Mouse (Mus musculus) hindbrain, embryonic 14.5 days (tissue): Measurements from ENCODE around the gene Mybpc1. TPM values are rescaled to one million over a fixed set of nuclear protein-coding genes. Genes with fewer than 3 reads are reported as not detected.

Source experiments
- ATAC-seq: fragments of 200-750 bp; cut with Nextera tagmentation; 2 replicates; pipeline ENCODE4 v1.8.0; 2017; ENCODE audit warnings: moderate number of reproducible peaks, mild to moderate bottlenecking, moderate TSS enrichment, moderate library complexity; ENCODE audit not compliant: low FRiP score
- DNase-seq: peaks from one replicate; pipeline ENCODE4 v3.0.0-alpha.2; 2015; ENCODE audit warnings: low spot score
- H3K27ac ChIP-seq: fragments of 300-500 bp; sonication (generic); 2 replicates; pipeline ENCODE4 v1.5.1; 2014; ENCODE audit warnings: mild to moderate bottlenecking, moderate library complexity
- H3K27me3 ChIP-seq: fragments of 300-500 bp; sonication (generic); 2 replicates; pipeline ENCODE4 v1.6.1; 2014; ENCODE audit warnings: mild to moderate bottlenecking, low read length, mixed read lengths; ENCODE audit not compliant: control insufficient read depth, insufficient read depth
- H3K36me3 ChIP-seq: fragments of 300-500 bp; sonication (generic); replicated peaks from 2 replicates; pipeline ENCODE4 v1.6.1; 2014; ENCODE audit not compliant: control insufficient read depth, insufficient read depth
- H3K4me1 ChIP-seq: fragments of 300-500 bp; sonication (generic); replicated peaks from 2 replicates; pipeline ENCODE4 v1.6.1; 2014; ENCODE audit warnings: antibody characterized with exemption, low read length, mixed read lengths; ENCODE audit not compliant: control insufficient read depth, insufficient read depth
- H3K4me2 ChIP-seq: fragments of 300-500 bp; sonication (generic); replicated peaks from 2 replicates; pipeline ENCODE4 v1.6.1; 2014; ENCODE audit warnings: mild to moderate bottlenecking, moderate library complexity
- H3K4me3 ChIP-seq: fragments of 300-500 bp; sonication (generic); replicated peaks from 2 replicates; pipeline ENCODE4 v1.5.1; 2014; ENCODE audit warnings: mild to moderate bottlenecking, low read length
- H3K9ac ChIP-seq: fragments of 300-500 bp; sonication (generic); 2 replicates; pipeline ENCODE4 v1.6.1; 2014
- H3K9me3 ChIP-seq: fragments of 300-500 bp; sonication (generic); 2 replicates; pipeline ENCODE4 v1.6.1; 2016; ENCODE audit warnings: low read length; ENCODE audit not compliant: control insufficient read depth
- WGBS: fragments of 180-500 bp; shearing (Covaris S2); extraction: QIAGEN DNeasy Blood & Tissue Kit; methylation state at CpG from one replicate; pipeline ENCODE4 v1.1.7; 2014; 5-methylcytosine and 5-hydroxymethylcytosine counted together
- polyA plus RNA-seq: library from polyadenylated mRNA; unstranded; fragments of >200 nt; fragmentation: Nextera tagmentation; extraction: Ambion mirVana; gene quantifications from 2 replicates; pipeline ENCODE4 v1.2.1, GENCODE M21; 2014

The Mybpc1 gene
- polyA plus RNA-seq, 1 experiment from 2014 or later, result 3.1 TPM

- Histone ChIP-seq H3K9me3 (no peaks in the 10 kb centered on the region), H3K9ac (no peak overlapping the region), H3K4me2 (no peak overlapping the region), H3K36me3 (no peaks in the 10 kb centered on the region), H3K27me3 (no peaks in the 10 kb centered on the region), H3K27ac (no peak overlapping the region), H3K4me1 (no peaks in the 10 kb centered on the region), H3K4me3 (no peak overlapping the region)
- 85% methylated on average over 4 of the region's 4 CpGs for WGBS
- ATAC-seq (no peak), DNase-seq (no peak)
Measured at GRCm38 (mm10) chr10:88578651-88579050, 26.3 kb downstream of the Mybpc1 start.

- Histone ChIP-seq H3K4me2 (no peak overlapping the region), H3K9ac (no peak overlapping the region), H3K4me1 (no peaks in the 10 kb centered on the region), H3K36me3 (no peaks in the 10 kb centered on the region), H3K27ac (no peak overlapping the region), H3K4me3 (no peak overlapping the region), H3K9me3 (no peaks in the 10 kb centered on the region), H3K27me3 (no peaks in the 10 kb centered on the region)
- 59% methylated on average over 8 of the region's 8 CpGs for WGBS
- ATAC-seq (peak; percentile 27; the same call in 1 of the 2 replicates), DNase-seq (no peak)
Measured at GRCm38 (mm10) chr10:88574115-88574635, 30.8 kb downstream of the Mybpc1 start.

GRCm38 (mm10) chr10:88572123-88572522 lies 32.8 kb downstream of the Mybpc1 start:
- DNase-seq (peak; percentile 28), ATAC-seq (no peak)
- Histone ChIP-seq H3K4me1 (no peaks in the 10 kb centered on the region), H3K36me3 (no peaks in the 10 kb centered on the region), H3K9me3 (no peaks in the 10 kb centered on the region), H3K27me3 (no peaks in the 10 kb centered on the region), H3K4me3 (no peak overlapping the region), H3K27ac (no peak overlapping the region), H3K4me2 (no peak overlapping the region), H3K9ac (no peak overlapping the region)
- WGBS, result 76% methylated on average over 5 of the region's 5 CpGs

DNA sequence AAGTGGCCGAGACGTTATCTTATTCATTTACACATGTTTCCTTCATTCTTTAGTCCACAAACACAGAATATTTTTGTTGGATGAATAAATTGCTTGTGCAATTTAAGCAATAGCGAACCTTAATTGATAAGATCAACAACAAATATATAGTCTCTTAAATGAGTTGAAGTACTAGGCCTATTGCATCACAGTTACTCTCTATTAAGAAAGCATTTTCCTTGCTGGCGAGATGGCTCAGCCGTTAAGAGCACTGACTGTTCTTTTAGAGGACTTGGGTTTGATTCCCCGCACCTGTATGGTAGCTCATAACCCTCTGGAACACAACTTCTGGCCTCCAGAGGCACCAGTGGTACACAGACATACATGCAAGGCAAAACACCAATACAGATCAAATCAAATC lies 47.9 kb downstream of the Mybpc1 start:
- Histone ChIP-seq H3K27me3 (no peaks in the 10 kb centered on the region), H3K36me3 (no peaks in the 10 kb centered on the region), H3K4me2 (no peak overlapping the region), H3K4me1 (no peaks in the 10 kb centered on the region), H3K9ac (no peak overlapping the region), H3K9me3 (no peaks in the 10 kb centered on the region), H3K27ac (no peak overlapping the region), H3K4me3 (no peak overlapping the region)
- ATAC-seq (no peak), DNase-seq (no peak)
- WGBS, result 92% methylated on average over 6 of the region's 6 CpGs

DNA sequence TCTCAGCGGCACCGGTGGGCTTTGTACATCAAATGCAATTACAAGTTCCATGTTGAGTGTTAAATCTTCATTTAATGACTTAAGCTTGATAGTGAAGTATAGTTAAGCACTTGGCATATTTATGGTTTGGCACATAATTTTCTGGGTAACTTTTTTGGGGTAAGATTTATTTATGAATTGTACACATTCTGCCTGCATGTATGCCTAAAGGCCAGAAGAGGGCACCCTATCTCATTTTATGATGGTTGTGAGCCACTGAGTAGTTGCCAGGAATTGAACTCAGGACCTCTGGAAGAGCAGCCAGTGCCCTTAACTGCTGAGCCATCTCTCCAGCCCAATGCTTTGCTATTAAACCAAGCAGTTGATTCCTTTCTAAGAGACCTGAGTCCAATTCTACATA lies 52.2 kb downstream of the Mybpc1 start:
- H3K27ac ChIP-seq, result no peak overlapping the region
- no peaks in the 10 kb centered on the region for H3K4me1 ChIP-seq
- H3K4me3 ChIP-seq, result no peak overlapping the region
- no peaks in the 10 kb centered on the region for H3K9me3 ChIP-seq
- 93% methylated on average over 2 of the region's 2 CpGs for WGBS
- H3K9ac ChIP-seq, result no peak overlapping the region
- H3K27me3 ChIP-seq, result no peaks in the 10 kb centered on the region
- no peak for ATAC-seq
- H3K4me2 ChIP-seq, result no peak overlapping the region
- H3K36me3 ChIP-seq, result no peaks in the 10 kb centered on the region
- DNase-seq, result no peak

DNA sequence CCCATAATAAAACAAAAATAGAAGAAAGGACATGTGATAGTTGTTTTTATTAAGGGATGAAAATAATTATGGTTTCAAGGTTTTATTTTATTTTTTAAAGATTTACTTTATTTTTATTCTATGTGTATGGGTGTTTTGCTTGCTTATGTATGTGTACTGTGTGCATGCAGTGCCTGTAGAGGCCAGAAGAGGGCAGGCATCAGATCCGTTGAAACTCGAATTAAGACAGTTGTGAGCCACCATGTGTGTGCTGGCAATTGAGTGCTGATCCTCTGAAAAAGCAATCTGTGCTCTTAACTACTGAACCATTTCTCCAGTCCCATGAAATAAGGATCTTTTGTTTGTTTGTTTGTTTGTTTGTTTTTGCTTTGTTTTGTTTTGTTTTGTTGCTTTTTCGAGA lies 54.7 kb downstream of the Mybpc1 start:
- WGBS, result 80% methylated on average over 3 of the region's 3 CpGs
- H3K27me3 ChIP-seq, result no peaks in the 10 kb centered on the region
- no peak overlapping the region for H3K9ac ChIP-seq
- DNase-seq (no peak), ATAC-seq (no peak)
- no peaks in the 10 kb centered on the region for H3K4me1 ChIP-seq
- no peak overlapping the region for H3K4me2 ChIP-seq
- no peaks in the 10 kb centered on the region for H3K9me3 ChIP-seq
- H3K27ac ChIP-seq, result no peak overlapping the region
- no peaks in the 10 kb centered on the region for H3K36me3 ChIP-seq
- no peak overlapping the region for H3K4me3 ChIP-seq

- H3K4me3 ChIP-seq, result no peak overlapping the region
- H3K4me1 ChIP-seq, result no peaks in the 10 kb centered on the region
- ATAC-seq (no peak), DNase-seq (no peak)
- H3K27ac ChIP-seq, result no peak overlapping the region
- H3K4me2 ChIP-seq, result no peak overlapping the region
- H3K9me3 ChIP-seq, result peaks cover 8% of the 10 kb centered on the region; the same call in 1 of the 2 replicates
- no peaks in the 10 kb centered on the region for H3K36me3 ChIP-seq
- no peak overlapping the region for H3K9ac ChIP-seq
- WGBS, result 77% methylated on average over 2 of the region's 2 CpGs
- H3K27me3 ChIP-seq, result no peaks in the 10 kb centered on the region
Measured at GRCm38 (mm10) chr10:88547635-88548034, 57.3 kb downstream of the Mybpc1 start.

GRCm38 (mm10) chr10:88530631-88531030 lies 74.3 kb downstream of the Mybpc1 start:
- Histone ChIP-seq H3K9me3 (no peaks in the 10 kb centered on the region), H3K27ac (no peak overlapping the region), H3K36me3 (no peaks in the 10 kb centered on the region), H3K4me1 (no peaks in the 10 kb centered on the region), H3K4me2 (no peak overlapping the region), H3K4me3 (no peak overlapping the region), H3K27me3 (no peaks in the 10 kb centered on the region), H3K9ac (no peak overlapping the region)
- ATAC-seq, result no peak
- WGBS, result 76% methylated on average over 5 of the region's 5 CpGs
- DNase-seq, result no peak

DNA sequence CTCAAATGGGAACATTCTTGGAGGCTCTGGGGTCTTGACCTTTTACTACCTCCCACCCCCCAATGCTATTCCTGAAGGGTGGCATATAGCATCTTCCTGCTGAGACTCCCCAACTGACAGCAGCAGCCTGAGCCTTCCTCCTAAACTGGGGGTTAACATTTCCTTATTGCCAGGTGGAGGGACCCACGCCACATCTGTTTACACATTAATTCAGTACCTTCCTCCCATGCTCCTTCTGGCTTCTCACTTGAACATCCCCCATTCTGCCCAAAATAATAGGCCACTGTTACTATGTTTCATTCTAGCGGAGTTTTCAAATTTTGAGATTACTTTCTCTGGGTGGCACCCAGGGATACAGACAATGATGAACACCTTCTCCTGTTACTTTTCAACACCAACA lies 80.9 kb downstream of the Mybpc1 start:
- Histone ChIP-seq H3K9me3 (no peaks in the 10 kb centered on the region), H3K4me1 (no peaks in the 10 kb centered on the region), H3K4me2 (no peak overlapping the region), H3K27me3 (no peaks in the 10 kb centered on the region), H3K9ac (no peak overlapping the region), H3K36me3 (no peaks in the 10 kb centered on the region), H3K27ac (no peak overlapping the region), H3K4me3 (no peak overlapping the region)
- WGBS, result 90% methylated on average over 2 of the region's 2 CpGs
- ATAC-seq (no peak), DNase-seq (no peak)

- no peaks in the 10 kb centered on the region for H3K27me3 ChIP-seq
- H3K4me3 ChIP-seq, result no peak overlapping the region
- 82% methylated on average over 1 of the region's 1 CpGs for WGBS
- H3K9ac ChIP-seq, result no peak overlapping the region
- ATAC-seq (no peak), DNase-seq (no peak)
- H3K4me2 ChIP-seq, result no peak overlapping the region
- H3K36me3 ChIP-seq, result no peaks in the 10 kb centered on the region
- no peaks in the 10 kb centered on the region for H3K4me1 ChIP-seq
- no peaks in the 10 kb centered on the region for H3K9me3 ChIP-seq
- no peak overlapping the region for H3K27ac ChIP-seq
Measured at GRCm38 (mm10) chr10:88523212-88523611, 81.7 kb downstream of the Mybpc1 start.
